Mouse (Mus musculus) midbrain, embryonic 11.5 days (tissue): ENCODE results near the gene Med26. TPM values are rescaled to one million over a fixed set of nuclear protein-coding genes. Genes with fewer than 3 reads are reported as not detected.

Experiments used
- ATAC-seq: fragments of 200-750 bp; cut with Nextera tagmentation; 2 replicates; pipeline ENCODE4 v1.8.0; 2017; ENCODE audit warnings: moderate TSS enrichment, moderate library complexity; ENCODE audit not compliant: low FRiP score
- DNase-seq: peaks from one replicate; pipeline ENCODE4 v3.0.0; 2015; ENCODE audit warnings: low spot score; ENCODE audit errors: missing footprints
- H3K27ac ChIP-seq: fragments of 300-500 bp; sonication (generic); 2 replicates; pipeline ENCODE4 v1.5.1; 2014; ENCODE audit warnings: low read depth, low read length
- H3K27me3 ChIP-seq: fragments of 300-500 bp; sonication (generic); 2 replicates; pipeline ENCODE4 v1.6.1; 2014; ENCODE audit warnings: mild to moderate bottlenecking, low read length, moderate library complexity, mixed read lengths; ENCODE audit not compliant: control insufficient read depth, insufficient read depth
- H3K36me3 ChIP-seq: fragments of 300-500 bp; sonication (generic); 2 replicates; pipeline ENCODE4 v1.6.1; 2014; ENCODE audit warnings: mild to moderate bottlenecking, low read length, moderate library complexity, mixed read lengths; ENCODE audit not compliant: control insufficient read depth, insufficient read depth
- H3K4me1 ChIP-seq: fragments of 300-500 bp; sonication (generic); 2 replicates; pipeline ENCODE4 v1.6.1; 2014; ENCODE audit warnings: low read length; ENCODE audit not compliant: control insufficient read depth, insufficient read depth
- H3K4me2 ChIP-seq: fragments of 300-500 bp; sonication (generic); 2 replicates; pipeline ENCODE4 v1.6.1; 2014; ENCODE audit warnings: mild to moderate bottlenecking, moderate library complexity
- H3K4me3 ChIP-seq: fragments of 300-500 bp; sonication (generic); 2 replicates; pipeline ENCODE4 v1.5.1; 2014; ENCODE audit warnings: low read depth, low read length
- H3K9ac ChIP-seq: fragments of 300-500 bp; sonication (generic); 2 replicates; pipeline ENCODE4 v1.6.1; 2014; ENCODE audit warnings: low read length
- H3K9me3 ChIP-seq: fragments of 300-500 bp; sonication (generic); 2 replicates; pipeline ENCODE4 v1.6.1; 2016; ENCODE audit warnings: low read length; ENCODE audit not compliant: control insufficient read depth
- WGBS: fragments of 180-500 bp; shearing (Covaris S2); extraction: QIAGEN DNeasy Blood & Tissue Kit; methylation state at CpG from one replicate; pipeline ENCODE4 v1.1.7; 2014; 5-methylcytosine and 5-hydroxymethylcytosine counted together
- polyA plus RNA-seq: library from polyadenylated mRNA; unstranded; fragments of >200 nt; fragmentation: Nextera tagmentation; extraction: Ambion mirVana; gene quantifications from 2 replicates; pipeline ENCODE4 v1.2.1, GENCODE M21; 2014

The Med26 gene
- polyA plus RNA-seq, 1 experiment from 2014 or later = 13.6 TPM

DNA sequence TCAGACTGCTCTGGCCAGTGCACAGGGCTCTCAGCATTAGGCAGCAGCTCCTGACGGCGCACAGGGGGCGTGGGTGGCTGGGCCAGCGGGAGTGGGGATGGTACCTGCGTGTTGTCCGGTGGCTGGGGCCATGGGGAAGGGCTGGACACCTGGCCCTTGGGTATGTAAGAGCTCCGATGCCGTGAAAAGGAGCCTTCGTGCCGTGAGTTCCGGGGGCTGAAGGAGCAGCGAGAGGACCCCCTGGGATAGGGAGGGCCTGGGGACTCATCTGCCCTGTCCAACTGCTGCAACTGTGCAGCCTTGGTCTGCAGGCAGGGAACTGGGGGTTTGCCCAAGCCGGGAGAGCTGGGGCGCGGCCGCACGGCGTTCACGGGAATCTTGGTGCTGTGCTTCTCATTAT is 51.9 kb downstream of the Med26 start:
- H3K27me3 ChIP-seq = no peaks in the 10 kb centered on the region
- H3K9ac ChIP-seq = no peak overlapping the region

DNA sequence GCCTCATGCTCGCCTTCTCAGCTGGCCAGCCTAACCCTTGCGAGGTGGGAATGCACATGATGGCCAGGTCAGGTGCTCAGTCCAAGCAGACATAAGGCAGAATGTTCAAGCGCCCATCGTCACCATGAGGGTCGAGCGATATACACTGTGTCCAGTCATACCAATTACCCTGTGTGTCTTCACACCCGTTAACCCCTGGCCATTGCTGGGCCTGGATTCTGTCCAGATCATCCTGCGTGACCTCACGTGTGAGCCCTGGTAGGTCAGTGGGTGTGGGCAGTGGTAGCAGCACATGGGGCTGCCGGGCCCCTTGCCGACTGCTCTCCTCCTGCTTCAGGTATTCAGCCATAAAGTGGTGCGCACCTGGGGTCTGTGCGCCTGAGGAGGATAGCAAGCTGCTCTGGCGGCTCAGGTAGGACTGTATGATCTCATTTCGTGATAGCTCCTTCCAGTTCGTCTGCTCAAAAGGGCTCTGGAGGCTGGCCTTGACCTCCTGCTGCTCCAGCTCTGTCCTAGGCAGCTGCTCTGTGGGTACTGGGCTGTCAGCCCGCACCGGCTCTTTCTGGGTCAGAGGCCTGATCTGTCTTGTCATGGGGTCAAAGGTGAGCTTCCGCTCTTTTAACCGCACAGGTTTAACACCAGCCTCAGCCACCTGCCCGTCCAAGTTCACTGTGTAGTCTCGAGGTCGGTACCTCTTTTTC is 52.5 kb downstream of the Med26 start:
- Histone ChIP-seq H3K4me3 (no peak overlapping the region), H3K27ac (no peak overlapping the region), H3K4me1 (peaks cover 16% of the 10 kb centered on the region), H3K9ac (no peak overlapping the region), H3K9me3 (no peaks in the 10 kb centered on the region), H3K36me3 (peaks cover 8% of the 10 kb centered on the region), H3K27me3 (no peaks in the 10 kb centered on the region), H3K4me2 (no peak overlapping the region)
- 88% methylated on average over 23 of the region's 23 CpGs for WGBS
- ATAC-seq = no peak
- DNase-seq = no peak

More for the DNA sequence above, 51.9 kb downstream of the Med26 start:
- Histone ChIP-seq H3K4me2 (no peak overlapping the region), H3K27ac (no peak overlapping the region), H3K4me3 (no peak overlapping the region), H3K36me3 (peaks cover 8% of the 10 kb centered on the region), H3K9me3 (no peaks in the 10 kb centered on the region), H3K4me1 (peaks cover 14% of the 10 kb centered on the region)
- WGBS = 93% methylated on average over 19 of the region's 19 CpGs
- no peak for DNase-seq
- ATAC-seq = no peak

DNA sequence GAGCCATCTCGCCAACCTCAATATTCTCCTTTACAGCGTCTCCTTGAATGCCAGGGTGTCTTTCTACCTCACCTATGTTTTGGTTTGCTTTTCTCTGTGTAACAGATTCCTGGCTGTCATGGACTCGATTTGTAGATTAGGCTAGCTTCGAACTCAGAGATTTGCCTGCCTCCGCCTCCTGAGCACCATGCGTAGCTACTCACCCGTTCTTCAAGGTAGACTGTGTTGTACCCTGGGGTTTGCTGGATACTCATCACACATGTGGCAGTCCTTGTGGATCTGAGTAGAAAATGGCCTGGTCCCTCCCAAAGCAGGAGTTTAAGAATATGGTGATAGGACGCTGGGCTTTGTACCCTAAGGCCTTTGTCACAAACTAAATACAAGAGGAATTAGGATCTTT is 54.7 kb downstream of the Med26 start:
- no peak overlapping the region for H3K27ac ChIP-seq

DNA sequence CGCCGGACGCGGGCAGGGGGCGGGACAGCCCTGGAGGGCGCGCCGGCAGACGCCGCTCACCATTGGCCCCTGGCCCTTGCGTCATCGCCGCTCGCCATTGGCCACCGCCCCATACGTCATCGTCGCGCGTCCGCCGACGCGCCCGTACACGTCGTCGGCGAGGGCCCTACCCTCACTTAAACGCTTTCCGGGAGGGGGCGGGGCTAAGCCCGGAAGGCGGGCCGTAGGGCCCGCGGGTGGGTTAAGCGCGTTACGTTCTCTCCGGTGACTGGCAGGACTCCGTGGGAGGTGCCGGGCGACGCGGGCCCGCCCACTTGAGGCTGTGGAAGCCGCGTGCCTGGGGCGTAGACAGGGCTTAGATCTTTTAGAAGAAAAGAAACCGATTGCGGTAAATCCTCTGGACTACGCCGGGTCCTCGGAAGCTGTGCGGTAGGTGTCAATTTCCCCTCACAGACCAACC is 55.4 kb downstream of the Med26 start:
- peak; percentile 100 for DNase-seq
- Histone ChIP-seq H3K4me2 (peak overlapping the region; percentile 96), H3K4me3 (peak overlapping the region; percentile 91), H3K36me3 (peaks cover 8% of the 10 kb centered on the region), H3K9me3 (no peaks in the 10 kb centered on the region), H3K4me1 (peaks cover 18% of the 10 kb centered on the region), H3K9ac (peak overlapping the region; percentile 79), H3K27me3 (no peaks in the 10 kb centered on the region), H3K27ac (no peak overlapping the region)
- under 1% methylated on average over 51 of the region's 56 CpGs for WGBS
- ATAC-seq = peak; percentile 97

More for the DNA sequence above, 54.7 kb downstream of the Med26 start:
- Histone ChIP-seq H3K4me3 (peak overlapping the region; percentile 91), H3K9ac (peak overlapping the region; percentile 63), H3K4me1 (peaks cover 18% of the 10 kb centered on the region), H3K4me2 (peak overlapping the region; percentile 55), H3K27me3 (no peaks in the 10 kb centered on the region), H3K9me3 (no peaks in the 10 kb centered on the region), H3K36me3 (peaks cover 8% of the 10 kb centered on the region)
- DNase-seq (no peak), ATAC-seq (no peak)
- 17% methylated on average over 8 of the region's 8 CpGs for WGBS

DNA sequence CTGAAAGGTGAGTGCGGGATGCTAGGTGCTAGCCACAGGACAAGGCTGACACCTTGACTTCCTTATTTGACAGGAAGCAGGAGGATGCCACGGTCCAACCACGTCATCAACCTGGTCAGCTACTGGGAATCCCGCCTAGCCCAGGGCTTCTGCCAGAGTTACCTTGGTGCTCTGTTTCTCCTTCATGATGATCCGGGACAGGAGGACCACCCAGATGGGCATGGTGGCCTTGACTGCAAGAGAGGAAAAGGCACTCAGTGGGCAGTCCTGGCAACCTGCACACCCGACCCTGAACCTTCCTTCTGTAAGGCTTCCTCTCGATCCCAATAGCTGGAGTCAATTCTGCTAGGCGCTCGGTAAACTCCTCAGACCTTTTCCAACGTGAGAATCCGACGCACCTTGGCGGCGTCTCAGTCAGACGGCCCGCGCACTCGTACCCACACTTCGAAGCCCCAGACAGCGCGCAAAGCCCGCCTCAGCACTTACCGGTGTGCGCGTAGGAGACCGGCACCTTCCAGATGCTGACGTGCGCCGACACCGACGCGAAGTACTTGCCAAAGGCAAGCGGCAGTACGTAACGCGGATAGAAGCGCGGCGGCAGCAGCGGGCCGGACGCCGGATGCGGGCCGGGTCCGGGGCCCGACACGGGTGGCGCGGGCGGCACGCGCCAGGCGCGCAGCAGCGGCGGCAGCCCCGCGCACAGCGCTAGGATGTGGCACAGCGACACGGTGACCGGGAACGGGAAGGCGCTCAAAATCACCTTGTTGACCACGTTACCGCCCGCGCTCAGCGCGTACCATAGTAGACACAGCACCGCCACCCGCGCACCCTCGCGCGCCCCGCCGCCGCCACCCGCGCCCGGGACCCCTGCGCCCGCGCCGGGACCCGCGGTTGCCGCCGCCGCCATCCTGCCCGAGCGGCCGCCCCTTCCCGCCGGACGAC is 56.1 kb downstream of the Med26 start, which contains the start of gene Slc35e1:
TSS of gene Slc35e1 (minus strand) at position 935 of the 942 bp plus-strand sequence.
- Histone ChIP-seq H3K4me3 (peak within 1 kb of the TSS; percentile 91), H3K9ac (peak within 1 kb of the TSS; percentile 79), H3K9me3 (no peaks in the 10 kb centered on the region), H3K27ac (peak within 1 kb of the TSS; percentile 30; the same call in 1 of the 2 replicates), H3K4me1 (peaks cover 18% of the 10 kb centered on the region), H3K4me2 (peak within 1 kb of the TSS; percentile 96), H3K27me3 (no peaks in the 10 kb centered on the region), H3K36me3 (peaks cover 8% of the 10 kb centered on the region)
- WGBS = 1% methylated on average over 79 of the region's 98 CpGs
- DNase-seq (peak; percentile 88), ATAC-seq (peak; percentile 74)

DNA sequence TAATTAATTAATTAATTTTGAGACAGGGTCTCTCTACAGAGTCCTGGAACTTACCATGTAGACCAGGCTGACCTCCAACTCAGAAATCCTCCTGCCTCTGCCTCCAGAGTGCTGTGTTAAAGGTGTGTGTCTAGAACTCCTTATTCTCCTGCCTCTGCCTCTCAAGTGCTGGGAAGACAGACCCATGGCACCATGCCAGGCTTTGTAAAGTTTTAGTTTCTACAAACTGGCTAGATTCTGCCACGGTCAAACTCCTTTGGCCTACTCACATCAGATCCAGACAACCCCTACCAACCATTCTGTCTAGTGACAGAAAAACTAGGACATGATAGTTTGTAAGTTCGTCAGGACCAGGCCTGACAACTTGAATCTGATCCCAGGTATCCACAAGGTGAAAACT is 57.1 kb downstream of the Med26 start:
- Histone ChIP-seq H3K4me3 (peak overlapping the region; percentile 91), H3K27me3 (no peaks in the 10 kb centered on the region), H3K36me3 (peaks cover 8% of the 10 kb centered on the region), H3K27ac (no peak overlapping the region), H3K4me2 (peak overlapping the region; percentile 96), H3K9me3 (no peaks in the 10 kb centered on the region), H3K4me1 (peaks cover 18% of the 10 kb centered on the region), H3K9ac (peak overlapping the region; percentile 79; the same call in 1 of the 2 replicates)
- WGBS = 86% methylated on average over 2 of the region's 2 CpGs
- DNase-seq = no peak
- ATAC-seq = no peak

DNA sequence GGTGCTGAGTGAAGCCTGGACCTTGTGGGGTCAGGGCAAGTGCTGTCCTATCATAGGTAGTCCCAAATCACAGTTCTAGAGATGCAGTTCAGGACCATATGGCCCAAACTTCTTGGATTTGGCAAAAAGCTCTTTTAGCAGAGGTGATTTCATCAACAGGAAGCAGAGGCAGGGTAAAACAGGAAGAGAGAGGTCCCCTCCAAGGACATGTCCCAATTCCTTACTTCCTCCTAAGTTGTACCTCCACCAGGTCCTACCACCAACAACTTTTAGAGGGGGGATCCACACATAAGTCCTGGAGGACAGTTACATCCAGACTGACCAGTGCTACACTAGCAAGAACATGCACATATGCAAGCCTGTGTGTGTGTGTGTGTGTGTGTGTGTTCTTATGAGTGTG is 61.1 kb downstream of the Med26 start:
- ATAC-seq = no peak
- no peak overlapping the region for H3K9ac ChIP-seq
- H3K27me3 ChIP-seq = no peaks in the 10 kb centered on the region
- no peaks in the 10 kb centered on the region for H3K9me3 ChIP-seq
- no peak overlapping the region for H3K27ac ChIP-seq
- H3K36me3 ChIP-seq = peaks cover 8% of the 10 kb centered on the region
- DNase-seq = no peak
- peaks cover 10% of the 10 kb centered on the region for H3K4me1 ChIP-seq
- H3K4me2 ChIP-seq = no peak overlapping the region
- no peak overlapping the region for H3K4me3 ChIP-seq

DNA sequence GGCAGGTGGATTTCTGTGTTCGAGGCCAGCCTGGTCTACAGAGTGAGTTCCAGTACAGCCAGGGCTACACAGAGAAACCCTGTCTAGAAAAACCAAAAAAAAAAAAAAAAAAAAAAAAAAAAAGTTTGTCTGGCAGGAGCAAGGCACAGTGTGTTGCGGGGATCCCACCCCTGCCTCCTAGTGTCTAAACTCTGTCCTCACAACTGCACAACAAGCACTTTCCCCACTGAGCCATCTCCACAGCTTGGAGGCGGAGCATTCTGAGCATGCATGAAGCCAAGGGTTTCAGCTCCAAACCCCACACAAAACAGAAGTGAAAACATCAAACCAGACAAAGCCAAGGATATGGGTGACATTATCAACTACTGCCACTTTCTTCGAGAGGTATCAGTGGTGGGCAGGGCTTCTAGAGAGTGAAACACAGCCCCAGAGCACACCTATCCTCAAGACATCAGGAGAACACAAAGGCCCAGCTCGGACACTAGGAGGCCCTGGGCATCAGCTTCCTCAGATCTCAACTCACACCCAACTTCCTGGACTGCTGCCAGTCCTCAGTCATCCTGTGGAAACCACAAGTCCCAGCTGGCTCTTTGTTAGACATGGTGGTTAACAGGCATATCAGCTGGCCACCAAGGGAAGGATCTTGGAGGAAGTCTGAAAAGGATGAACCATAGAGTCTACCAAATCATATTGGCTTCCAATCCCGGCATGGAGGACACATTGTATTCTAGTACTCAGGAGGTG is 62.4 kb downstream of the Med26 start:
- Histone ChIP-seq H3K27ac (no peak overlapping the region), H3K4me3 (no peak overlapping the region), H3K9me3 (no peaks in the 10 kb centered on the region), H3K9ac (no peak overlapping the region), H3K27me3 (no peaks in the 10 kb centered on the region), H3K4me1 (peaks cover 3% of the 10 kb centered on the region), H3K36me3 (peaks cover 8% of the 10 kb centered on the region), H3K4me2 (no peak overlapping the region)
- no peak for ATAC-seq
- WGBS = 88% methylated on average over 6 of the region's 6 CpGs
- no peak for DNase-seq
